Mouse (Mus musculus): Measurements from ENCODE around the gene Pif1. TPM values are rescaled to one million over a fixed set of nuclear protein-coding genes. Genes with fewer than 3 reads are reported as not detected.

Gene Pif1
- total and polyA plus RNA-seq, 3 experiments: 11.2 to 14.5 (median 12.2) TPM

- dilution Hi-C loops (cut with MboI; ENCODE audit: extremely low pct_ligation_motif_present, extremely low pct_unique_long_range_greater_than_20kb, low sequenced_read_pairs): no loop called here
- Histone ChIP-seq H3K4me1 (ENCODE audit: control insufficient read depth in 1 of 2, insufficient read depth in 2 of 2) (peaks cover 4 to 66% of the 10 kb centered on the region in 2 experiments), H3K27ac (ENCODE audit: insufficient read depth, low read depth) (no peak overlapping the region), H3K79me2 (replicated peaks; ENCODE audit: control insufficient read depth, extremely low read depth, insufficient read depth, poor library complexity, severe bottlenecking) (no peaks in the 10 kb centered on the region), H3K4me2 (ENCODE audit: insufficient read depth, low read depth, poor library complexity, severe bottlenecking) (no peak overlapping the region), H3K4me3 (replicated peaks in 1 of 3; ENCODE audit: low read depth in 2 of 3, low read length in 2 of 3, poor library complexity in 1 of 3) (no peak overlapping the region), H3K27me3 (replicated peaks) (no peaks in the 10 kb centered on the region), H3K36me3 (replicated peaks in 1 of 2; ENCODE audit: control insufficient read depth in 1 of 2, insufficient read depth in 1 of 2, low read length in 1 of 2) (peaks cover 67 to 90% of the 10 kb centered on the region in 2 experiments), H3K9ac (ENCODE audit: insufficient read depth, low read depth) (no peak overlapping the region), H3K9me3 (replicated peaks; ENCODE audit: low read length) (no peaks in the 10 kb centered on the region)
- no peak for DNase-seq (ENCODE audit: extremely low read depth)
- no peak for TF ChIP-seq HCFC1 (IDR thresholded peaks at IDR 0.05; ENCODE audit: low read depth, low read length)
- no peak for TF ChIP-seq KAT2A (IDR thresholded peaks at IDR 0.05; ENCODE audit: insufficient replicate concordance, low read length)
- no peak for TF ChIP-seq RCOR1 (conservative IDR thresholded peaks at IDR 0.05; ENCODE audit: low read depth, low read length)
- TF ChIP-seq PAX5 (IDR thresholded peaks at IDR 0.05; ENCODE audit: low read length): no peak
- no peak for TF ChIP-seq ZNF384 (IDR thresholded peaks at IDR 0.05; ENCODE audit: low read depth, low read length)
- in situ Hi-C loops (cut with MboI; ENCODE audit: low pct_ligation_motif_present, low pct_unique_long_range_greater_than_20kb, low sequenced_read_pairs): no loop called here
Observed at GRCm38 (mm10) chr9:65556979-65557378, 30.0 kb upstream of the Pif1 start.

DNA sequence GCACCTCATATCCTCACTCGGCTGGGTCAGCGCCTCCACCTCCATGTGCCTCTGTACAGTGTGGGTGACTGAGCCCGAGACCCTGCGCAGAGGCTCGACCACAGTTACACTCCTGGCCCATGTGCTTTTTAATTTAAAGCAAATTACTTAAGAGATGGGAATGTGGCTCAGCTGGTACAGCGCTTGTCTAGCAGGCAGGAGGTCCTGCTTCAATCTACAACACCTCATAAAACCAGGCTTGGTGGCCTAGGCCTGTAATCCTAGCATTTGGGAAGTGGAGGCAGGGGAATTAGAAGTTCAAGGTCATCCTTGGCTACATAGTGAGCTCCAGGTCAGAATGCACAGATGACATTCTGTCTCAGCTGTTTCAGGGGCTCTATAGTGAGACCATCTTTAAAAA, 28.2 kb upstream of the Pif1 start:
- dilution Hi-C loops (cut with MboI; ENCODE audit: extremely low pct_ligation_motif_present, extremely low pct_unique_long_range_greater_than_20kb, low sequenced_read_pairs) (no loop called here), in situ Hi-C loops (cut with MboI; ENCODE audit: low pct_ligation_motif_present, low pct_unique_long_range_greater_than_20kb, low sequenced_read_pairs) (no loop called here)
- Histone ChIP-seq H3K79me2 (replicated peaks; ENCODE audit: control insufficient read depth, extremely low read depth, insufficient read depth, poor library complexity, severe bottlenecking) (no peaks in the 10 kb centered on the region), H3K9ac (ENCODE audit: insufficient read depth, low read depth) (no peak overlapping the region), H3K4me2 (ENCODE audit: insufficient read depth, low read depth, poor library complexity, severe bottlenecking) (no peak overlapping the region), H3K27me3 (replicated peaks) (no peaks in the 10 kb centered on the region), H3K9me3 (replicated peaks; ENCODE audit: low read length) (no peaks in the 10 kb centered on the region), H3K4me1 (ENCODE audit: control insufficient read depth in 1 of 2, insufficient read depth in 2 of 2) (peaks cover 3 to 58% of the 10 kb centered on the region in 2 experiments), H3K27ac (ENCODE audit: insufficient read depth, low read depth) (no peak overlapping the region), H3K4me3 (replicated peaks in 1 of 3; ENCODE audit: low read depth in 2 of 3, low read length in 2 of 3, poor library complexity in 1 of 3) (no peak overlapping the region), H3K36me3 (replicated peaks in 1 of 2; ENCODE audit: control insufficient read depth in 1 of 2, insufficient read depth in 1 of 2, low read length in 1 of 2) (peaks cover 85 to 98% of the 10 kb centered on the region in 2 experiments)
- no peak for DNase-seq (ENCODE audit: extremely low read depth)
- TF ChIP-seq SMC3 (IDR thresholded peaks at IDR 0.05; ENCODE audit: low read depth, low read length) (no peak), JUN (IDR thresholded peaks at IDR 0.05; ENCODE audit: insufficient read depth, low read depth, low read length) (no peak), HCFC1 (IDR thresholded peaks at IDR 0.05; ENCODE audit: low read depth, low read length) (no peak), RAD21 (IDR thresholded peaks at IDR 0.05; ENCODE audit: low read depth, low read length) (no peak), ZKSCAN1 (IDR thresholded peaks at IDR 0.05; ENCODE audit: borderline replicate concordance, low read depth, low read length) (no peak), NELFE (IDR thresholded peaks at IDR 0.05; ENCODE audit: low read depth, low read length) (no peak), BHLHE40 (IDR thresholded peaks at IDR 0.05; ENCODE audit: low read depth, low read length) (no peak), MAFK (IDR thresholded peaks at IDR 0.05; ENCODE audit: insufficient replicate concordance, low read length) (no peak), CHD2 (IDR thresholded peaks at IDR 0.05; ENCODE audit: low read length) (no peak), ETS1 (conservative IDR thresholded peaks at IDR 0.05; ENCODE audit: low read depth, low read length) (no peak), IRF4 (IDR thresholded peaks at IDR 0.05; ENCODE audit: low read depth, low read length) (no peak), MAX (IDR thresholded peaks at IDR 0.05; ENCODE audit: low read length) (no peak), POLR2A (IDR thresholded peaks at IDR 0.05; ENCODE audit: low read depth, low read length) (no peak), MYC (IDR thresholded peaks at IDR 0.05; ENCODE audit: low read depth, low read length) (no peak), NRF1 (IDR thresholded peaks at IDR 0.05; ENCODE audit: low read depth, low read length) (no peak), TBP (conservative IDR thresholded peaks at IDR 0.05; ENCODE audit: low read depth, low read length) (no peak), E2F4 (IDR thresholded peaks at IDR 0.05; ENCODE audit: insufficient replicate concordance, low read depth, low read length) (no peak)
